Mouse (Mus musculus): Measurements from ENCODE around the gene Pdk2. TPM values are rescaled to one million over a fixed set of nuclear protein-coding genes. Genes with fewer than 3 reads are reported as not detected.

The Pdk2 gene
- total RNA-seq (2023), result 10 to 100 TPM; 11.1 to 12.8 TPM

DNA sequence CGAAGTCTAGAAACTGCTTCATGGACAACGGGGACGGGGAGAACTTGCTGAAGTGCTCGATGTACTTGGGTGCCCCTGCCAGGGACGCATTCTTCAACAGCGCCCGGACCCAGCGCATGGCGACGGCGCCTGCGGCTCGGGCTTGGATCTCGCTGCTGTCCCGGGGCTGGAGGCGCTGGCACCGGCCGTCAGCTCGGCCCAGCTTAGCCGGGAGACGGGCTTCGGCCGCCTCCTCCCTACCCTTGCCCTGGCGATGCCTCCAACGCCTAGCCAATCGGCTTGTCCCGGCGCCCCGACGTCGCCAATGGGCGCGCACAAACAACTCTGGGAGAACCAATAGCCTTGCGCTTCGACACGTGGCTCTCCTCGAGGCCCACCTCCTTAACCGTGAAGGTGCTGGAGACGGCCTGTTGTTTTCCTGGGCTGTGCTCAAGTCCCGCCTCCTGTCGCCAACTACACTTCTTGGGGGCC is at the start of gene Pdk2:
TSS of gene Pdk2 (minus strand) at position 216 of the 471 bp plus-strand sequence.

GRCm38 (mm10) chr11:95076536-95077111 is 35.5 kb upstream of the Pdk2 start, which contains the start of gene Itga3:
Itga3 (minus strand) TSS chr11:95076801.

DNA sequence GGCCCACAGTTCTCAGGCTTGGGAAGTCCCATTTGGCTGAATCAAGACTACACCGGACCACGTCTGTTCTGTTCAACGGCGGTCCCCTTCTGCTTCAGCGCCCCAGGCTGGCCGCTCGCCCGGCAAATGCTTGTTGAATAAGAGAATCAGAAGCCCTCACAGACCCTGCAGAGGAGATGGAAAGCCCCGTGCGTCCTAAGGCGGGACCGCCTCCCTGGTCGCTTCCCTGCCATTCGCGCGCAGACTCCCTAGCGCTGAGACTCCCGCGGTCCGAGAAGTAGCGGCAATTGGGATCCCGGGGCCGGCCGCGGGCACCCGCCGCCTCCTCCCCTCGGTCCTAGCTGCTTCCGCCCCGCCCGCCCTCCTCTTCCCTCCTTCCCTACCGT is 31.5 kb downstream of the Pdk2 start, which contains the start of gene Samd14:
TSS of gene Samd14 (plus strand) at position 251 of the 386 bp plus-strand sequence.

DNA sequence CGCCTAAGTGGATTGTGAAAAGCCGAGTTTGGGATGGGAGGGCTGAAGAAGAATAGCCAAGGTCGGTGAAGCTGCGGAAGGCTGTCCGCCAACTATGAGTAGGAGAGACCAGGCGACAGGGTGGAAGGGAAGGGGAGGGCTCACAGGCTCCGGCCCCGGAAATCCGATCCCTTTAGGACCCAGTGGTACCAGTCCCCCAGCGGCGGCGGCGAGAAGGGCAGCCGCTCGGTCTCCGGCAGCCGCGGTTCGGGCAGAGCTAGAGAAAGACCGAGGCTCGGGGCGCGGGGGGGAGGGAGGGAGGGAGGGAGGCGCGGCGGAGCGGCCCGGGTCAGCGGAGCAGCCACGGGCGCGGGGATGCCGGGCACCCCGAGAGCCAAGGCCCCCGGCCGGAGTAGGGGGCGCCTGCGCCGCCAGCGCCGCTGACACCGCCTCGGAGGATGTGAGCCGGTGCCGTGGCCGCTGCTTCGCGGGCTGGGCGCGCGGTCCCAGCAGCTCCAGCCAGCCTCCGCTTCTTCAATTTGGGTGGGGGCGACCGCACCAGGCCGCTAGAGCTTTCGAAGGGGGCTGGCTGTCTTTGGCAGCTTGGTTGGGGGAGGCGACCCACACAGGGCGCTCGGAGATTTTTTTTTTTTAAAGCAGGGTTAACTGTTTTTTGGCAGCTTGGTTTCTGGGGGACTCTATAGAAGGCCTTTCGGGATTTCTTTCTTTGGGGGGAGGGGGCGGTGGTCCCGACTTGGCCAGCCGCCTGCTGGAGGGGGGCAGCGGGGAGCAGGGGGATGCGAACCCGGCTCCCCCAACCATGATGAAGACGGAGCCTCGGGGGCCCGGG is 50.2 kb downstream of the Pdk2 start, which contains the start of gene Ppp1r9b:
TSS of gene Ppp1r9b (plus strand) at position 287 of the 829 bp plus-strand sequence.

Other genes starting within 250 kb of the Pdk2 start
- gene Col1a1, start 105.1 kb downstream of the Pdk2 start, total RNA-seq (2023), result 1 to 10 TPM in 1 of 2 experiments, under 1 TPM in 1; 0.73 to 2.6 TPM
- not detected for gene Hils1, start 73.8 kb downstream of the Pdk2 start, total RNA-seq (2023)
- gene Sgca, start 65.0 kb downstream of the Pdk2 start, total RNA-seq (2023), result not detected
- gene Ppp1r9b, start 50.3 kb downstream of the Pdk2 start, total RNA-seq (2023), result 100 to 1,000 TPM; 249 to 261 TPM
- not detected for gene Samd14, start 31.5 kb downstream of the Pdk2 start, total RNA-seq (2023)
- 1 to 10 TPM in 1 of 2 experiments, under 1 TPM in 1; 0.58 to 1.8 TPM for gene Itga3, start 35.4 kb upstream of the Pdk2 start, total RNA-seq (2023)
- not detected for gene Dlx3, start 78.8 kb upstream of the Pdk2 start, total RNA-seq (2023)
- gene Dlx4, start 104.9 kb upstream of the Pdk2 start, total RNA-seq (2023), result not detected
- not detected for gene Tac4, start 220.2 kb upstream of the Pdk2 start, total RNA-seq (2023)

Data from monocyte, adult 59 days (primary cell).